Mouse (Mus musculus) left cerebral cortex, adult 8-10 months (tissue): ENCODE measurements around the gene Hba-a2. TPM values are rescaled to one million over a fixed set of nuclear protein-coding genes. Genes with fewer than 3 reads are reported as not detected.
"Not testable (repeated sequence)": the region's sequence is repeated elsewhere in the genome, so short reads cannot be mapped to it uniquely, and the experiment has no call there.

Experiments
- DNase-seq, 2 experiments: peaks; one replicate each; pipeline ENCODE4 v3.0.0; 2022; ENCODE audit warnings: low spot score in 2 of 2
- total RNA-seq, 4 experiments: library from RNA; stranded (reverse); gene quantifications; 2 replicates each; pipeline ENCODE4 v1.2.4; 2022

Hba-a2 gene
- total RNA-seq, 4 experiments from 2014 or later, result 161 to 321 (median 230) TPM

GRCm38 (mm10) chr11:32283091-32283777 is 13.1 kb upstream of the Hba-a2 start, which contains the start of gene Hba-a1:
Gene Hba-a1, plus strand, starts transcription at chr11:32283511.
- not testable (repeated sequence) for DNase-seq

- not testable (repeated sequence) for DNase-seq
Measured at GRCm38 (mm10) chr11:32284582-32284981, 11.7 kb upstream of the Hba-a2 start.

GRCm38 (mm10) chr11:32285031-32285775 is 11.1 kb upstream of the Hba-a2 start:
- no peak for DNase-seq

- not testable (repeated sequence) for DNase-seq
Measured at GRCm38 (mm10) chr11:32285887-32286286, 10.4 kb upstream of the Hba-a2 start.

GRCm38 (mm10) chr11:32286695-32287492 is 9.4 kb upstream of the Hba-a2 start, which contains the start of gene Hbq1b:
Gene Hbq1b, plus strand, starts transcription at chr11:32286965.
- peak; percentile 65 to 82 for DNase-seq

GRCm38 (mm10) chr11:32287493-32287825 is 8.8 kb upstream of the Hba-a2 start:
- no peak for DNase-seq

GRCm38 (mm10) chr11:32292819-32293218 is 3.5 kb upstream of the Hba-a2 start:
- DNase-seq, result not testable (repeated sequence)

GRCm38 (mm10) chr11:32293479-32293878 is 2.8 kb upstream of the Hba-a2 start:
- not testable (repeated sequence) for DNase-seq

GRCm38 (mm10) chr11:32297417-32297816 is 1.1 kb downstream of the Hba-a2 start:
- not testable (repeated sequence) for DNase-seq

- DNase-seq, result no peak
Measured at GRCm38 (mm10) chr11:32297866-32298531, 1.7 kb downstream of the Hba-a2 start.

- no peak for DNase-seq
Measured at GRCm38 (mm10) chr11:32298532-32298918, 2.2 kb downstream of the Hba-a2 start.

GRCm38 (mm10) chr11:32299865-32300264 is 3.6 kb downstream of the Hba-a2 start, which contains the start of gene Hbq1a:
Gene Hbq1a, plus strand, starts transcription at chr11:32300069.
- DNase-seq, result peak; percentile 29 to 60

GRCm38 (mm10) chr11:32300279-32301267 is 4.3 kb downstream of the Hba-a2 start:
- no peak for DNase-seq

GRCm38 (mm10) chr11:32301506-32301905 is 5.2 kb downstream of the Hba-a2 start:
- no peak for DNase-seq

GRCm38 (mm10) chr11:32302824-32303419 is 6.6 kb downstream of the Hba-a2 start:
- peak in 1 of 2 experiments; percentile 71 for DNase-seq

- no peak for DNase-seq
Measured at GRCm38 (mm10) chr11:32303455-32303854, 7.2 kb downstream of the Hba-a2 start.

- DNase-seq, result no peak
Measured at GRCm38 (mm10) chr11:32307006-32307405, 10.7 kb downstream of the Hba-a2 start.

GRCm38 (mm10) chr11:32309446-32309845 is 13.2 kb downstream of the Hba-a2 start:
- DNase-seq, result no peak

GRCm38 (mm10) chr11:32309928-32310327 is 13.6 kb downstream of the Hba-a2 start:
- DNase-seq, result no peak
